Mouse (Mus musculus): ENCODE data around the gene Ppm1h.

Gene Ppm1h

DNA sequence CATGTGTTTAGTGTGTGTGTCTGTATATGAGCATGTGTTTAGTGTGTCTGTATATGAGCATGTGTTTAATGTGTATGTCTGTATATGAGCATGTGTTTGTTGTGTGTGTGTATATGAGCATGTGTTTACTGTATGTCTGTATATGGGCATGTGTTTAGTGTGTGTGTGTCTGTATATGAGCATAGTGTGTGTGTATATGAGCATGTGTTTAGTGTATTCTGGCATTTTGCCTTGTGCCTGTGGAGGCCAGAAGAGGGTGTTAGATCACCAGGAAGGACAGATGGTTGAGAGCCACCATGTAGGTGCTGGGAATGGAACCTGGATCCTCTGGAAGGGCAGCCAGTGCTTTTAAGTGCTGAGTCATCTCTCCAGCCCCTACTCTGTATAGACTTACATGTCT, 300.8 kb downstream of the Ppm1h start:
- no peak for DNase-seq (ENCODE audit: low spot score)

DNA sequence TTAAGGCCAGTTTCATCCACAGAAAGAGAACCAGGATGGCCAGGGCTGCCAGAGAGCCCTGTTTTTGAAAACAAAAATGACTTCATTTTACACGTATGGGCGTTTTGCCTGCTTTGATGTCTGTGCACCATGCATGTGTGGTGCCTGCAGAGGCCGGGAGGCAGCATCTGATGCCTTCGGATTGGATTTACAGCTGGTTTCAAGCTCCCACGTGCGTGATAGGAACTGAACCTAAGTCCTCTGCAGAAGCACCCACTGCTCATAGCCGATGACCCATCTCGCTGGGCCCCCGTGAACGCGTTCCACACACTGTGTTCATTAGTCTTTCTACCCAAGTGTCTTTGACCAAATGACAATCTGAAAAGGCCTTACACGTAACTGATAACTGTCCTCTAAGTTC, 301.6 kb downstream of the Ppm1h start:
- no peak for DNase-seq (ENCODE audit: low spot score)

- no peak for DNase-seq (ENCODE audit: low spot score)
These were observed 304.5 kb downstream of the Ppm1h start for GRCm38 (mm10) chr10:122982909-122983578.

GRCm38 (mm10) chr10:122983579-122984530, 305.3 kb downstream of the Ppm1h start:
- no peak for DNase-seq (ENCODE audit: low spot score)

- DNase-seq (ENCODE audit: low spot score), result no peak
These were observed 306.1 kb downstream of the Ppm1h start for GRCm38 (mm10) chr10:122984531-122985251.

- no peak for DNase-seq (ENCODE audit: low spot score)
These were observed 306.6 kb downstream of the Ppm1h start for GRCm38 (mm10) chr10:122985252-122985514.

DNA sequence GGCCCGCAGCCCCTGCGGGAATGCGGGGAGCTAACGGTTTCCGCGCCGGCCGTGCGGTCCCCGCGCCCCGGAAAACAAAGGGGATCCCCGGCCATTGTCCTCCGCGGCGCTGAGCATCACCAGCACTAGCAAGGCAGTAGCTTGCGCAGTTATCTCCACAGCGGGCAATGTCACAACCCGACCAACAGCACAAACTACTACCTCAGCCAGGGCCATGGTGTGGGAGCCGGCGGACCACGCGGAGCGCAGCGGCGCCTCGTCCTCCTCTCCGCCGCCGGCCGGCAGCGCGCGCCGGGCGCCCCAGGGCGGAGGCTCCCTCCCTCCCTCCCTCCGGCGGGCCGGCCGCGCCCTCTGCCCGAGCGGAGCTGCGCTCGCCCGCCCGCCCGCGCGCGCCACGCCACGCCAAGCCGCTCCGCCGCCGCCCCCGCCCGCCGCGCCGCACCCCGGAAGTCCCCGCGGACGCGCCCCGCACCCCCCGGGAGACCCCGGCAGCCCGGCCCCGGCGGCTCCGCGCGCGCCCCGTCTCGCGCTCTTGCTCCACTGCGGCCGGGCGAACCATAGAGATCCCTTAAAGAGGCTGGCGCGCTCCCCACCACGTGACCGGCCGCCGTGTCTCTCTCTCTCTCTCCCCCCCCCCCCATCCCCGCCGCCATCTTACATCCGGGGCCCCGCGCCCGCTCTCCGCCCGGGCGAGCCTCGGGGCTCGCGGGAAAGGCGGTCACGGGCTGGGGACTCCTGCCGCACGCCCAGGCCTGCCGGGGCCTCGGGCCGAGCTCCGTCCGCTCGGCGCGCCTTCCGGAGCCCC, 307.2 kb downstream of the Ppm1h start:
- DNase-seq (ENCODE audit: low spot score), result peak; percentile 70

DNA sequence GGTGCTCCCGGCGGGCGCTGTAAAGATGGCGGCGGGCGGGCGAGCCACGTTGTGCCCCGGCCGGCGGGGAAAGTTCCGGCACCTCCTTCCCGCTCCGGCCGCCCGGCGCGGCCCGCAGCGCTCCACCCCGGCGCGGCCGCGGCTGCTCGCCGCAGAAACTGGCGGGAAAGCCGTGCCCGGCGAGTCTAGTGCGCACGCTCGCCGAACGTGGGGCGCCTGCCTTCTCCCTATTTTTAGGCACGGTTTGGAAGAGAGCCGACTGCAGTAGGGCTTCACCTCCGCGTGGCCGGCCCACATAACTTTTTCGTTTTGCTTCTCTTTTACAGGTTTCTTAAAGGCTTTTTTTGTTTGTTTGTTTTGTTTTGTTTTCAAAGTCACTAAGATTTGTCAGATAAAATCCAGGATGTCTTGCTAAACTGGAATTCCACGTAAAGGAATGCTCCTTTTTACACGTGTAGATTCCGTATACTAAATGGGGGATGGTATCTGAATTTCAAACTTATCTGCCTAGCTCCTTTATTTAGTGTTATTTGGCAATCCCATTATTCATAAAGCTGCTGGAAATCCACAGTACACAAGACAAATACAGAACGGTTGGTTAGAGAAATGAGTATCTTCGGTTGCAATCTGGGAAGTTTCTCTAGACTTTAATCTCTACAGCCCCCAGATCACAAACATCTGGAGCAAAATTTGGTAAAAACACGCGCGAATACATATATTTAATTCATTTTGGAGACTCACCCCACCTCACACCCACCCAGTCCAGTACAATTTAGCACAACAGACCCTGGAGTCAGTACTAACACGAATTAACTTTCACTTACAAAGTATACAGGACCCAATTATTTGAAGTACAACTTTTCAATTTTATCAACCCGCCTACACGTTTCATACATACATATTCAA, 308.0 kb downstream of the Ppm1h start:
- peak; percentile 75 for DNase-seq (ENCODE audit: low spot score)

- peak; percentile 19 for DNase-seq (ENCODE audit: low spot score)
These were observed 309.1 kb downstream of the Ppm1h start for GRCm38 (mm10) chr10:122987671-122988128.

DNA sequence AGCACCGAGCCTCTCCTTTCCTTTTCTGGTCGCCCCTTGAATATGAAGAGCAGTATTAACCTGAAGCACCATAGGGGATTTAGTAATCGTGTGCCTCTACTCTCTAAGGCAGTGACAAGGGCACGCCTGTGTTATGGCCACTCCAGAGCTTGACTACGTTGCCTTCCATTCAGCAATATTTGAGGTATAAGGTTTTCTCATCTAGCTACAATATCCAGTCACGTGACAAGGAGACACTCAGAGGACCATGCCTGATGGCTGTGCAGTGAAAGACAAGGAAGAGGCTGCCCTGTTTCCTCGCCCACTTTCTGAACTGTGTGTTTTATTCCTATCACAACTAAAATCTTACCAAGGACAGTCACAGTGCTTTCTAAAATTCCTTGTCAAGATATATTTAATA, 309.8 kb downstream of the Ppm1h start:
- DNase-seq (ENCODE audit: low spot score), result no peak

- DNase-seq (ENCODE audit: low spot score), result no peak
These were observed 311.4 kb downstream of the Ppm1h start for GRCm38 (mm10) chr10:122989916-122990315.

DNA sequence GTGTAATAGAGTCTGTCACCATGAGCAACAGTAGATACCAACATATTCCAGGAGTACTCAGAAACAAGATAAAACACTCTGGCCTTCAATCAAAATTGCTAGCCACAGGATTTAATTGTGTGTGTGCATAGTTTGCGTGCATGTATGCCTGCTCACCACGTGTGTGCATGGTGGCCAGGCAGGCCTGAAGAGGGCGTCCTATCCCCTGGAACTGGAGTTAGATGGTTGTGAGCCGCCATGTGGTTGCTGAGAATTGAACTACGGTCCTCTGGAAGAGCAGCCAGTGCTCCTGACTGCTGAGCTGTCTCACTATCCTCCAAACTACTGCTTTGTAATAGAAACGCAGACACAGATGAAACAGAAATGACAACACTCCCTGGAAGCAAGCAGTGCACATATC, 312.0 kb downstream of the Ppm1h start:
- no peak for DNase-seq (ENCODE audit: low spot score)

DNA sequence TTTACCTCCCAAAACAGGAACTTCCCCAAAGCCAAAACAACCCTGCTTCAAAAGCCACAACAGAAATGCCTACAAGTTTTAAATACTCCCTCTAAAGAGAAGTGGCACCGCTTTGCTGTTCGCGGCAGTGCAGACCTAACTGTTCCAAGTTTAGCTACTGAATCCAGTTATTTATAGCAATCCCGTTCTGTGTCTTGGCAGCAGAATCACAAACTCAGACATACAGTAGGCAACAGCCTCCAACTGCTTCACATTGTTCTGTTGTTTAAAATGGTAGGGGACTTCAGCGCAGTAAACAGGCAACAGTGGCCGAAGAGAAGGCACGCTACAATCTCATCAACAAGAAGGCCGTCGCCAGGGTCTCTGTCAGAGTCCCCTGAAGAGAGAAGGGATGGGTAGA, 312.5 kb downstream of the Ppm1h start:
- no peak for DNase-seq (ENCODE audit: low spot score)

DNA sequence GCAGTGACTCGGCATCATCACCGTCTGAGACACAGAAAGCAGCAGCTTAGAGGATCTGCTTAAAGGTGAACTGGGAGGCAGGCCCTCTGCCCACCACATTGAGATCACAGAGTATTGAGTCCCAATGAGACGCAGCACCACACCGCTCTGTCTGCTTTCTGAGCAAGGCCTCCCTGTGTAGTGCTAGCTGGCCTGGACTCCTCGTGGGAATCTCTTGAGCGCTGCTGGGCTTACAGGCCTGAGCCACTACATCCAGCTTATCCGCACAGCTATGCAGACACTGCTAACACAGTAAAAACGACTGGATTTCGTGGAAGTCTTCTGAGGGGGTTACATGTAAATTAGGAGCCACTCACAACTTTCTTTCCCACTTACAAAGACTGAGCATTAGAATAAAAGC, 313.1 kb downstream of the Ppm1h start:
- no peak for DNase-seq (ENCODE audit: low spot score)

- no peak for DNase-seq (ENCODE audit: low spot score)
These were observed 316.0 kb downstream of the Ppm1h start for GRCm38 (mm10) chr10:122994402-122995107.
